Mouse (Mus musculus) cortical plate, adult 2 months (tissue): Measurements from ENCODE around the gene Pla2g1b. TPM values are rescaled to one million over a fixed set of nuclear protein-coding genes. Genes with fewer than 3 reads are reported as not detected.

Source experiments
- H3K27ac ChIP-seq: fragments of 200-500 bp; 2 replicates; pipeline ENCODE4 v1.5.1; 2012; ENCODE audit warnings: low read length, control low read depth, inconsistent platforms; ENCODE audit not compliant: insufficient read depth
- H3K4me1 ChIP-seq: fragments of 200-500 bp; 2 replicates; pipeline ENCODE4 v1.6.1; 2011; ENCODE audit warnings: low read length; ENCODE audit not compliant: control insufficient read depth, insufficient read depth
- H3K4me3 ChIP-seq: fragments of 200-500 bp; 2 replicates; pipeline ENCODE4 v1.5.1; 2011; ENCODE audit warnings: mild to moderate bottlenecking, low read length, control low read depth; ENCODE audit not compliant: insufficient read depth
- CTCF ChIP-seq: fragments of 200-500 bp; IDR thresholded peaks from 2 replicates; pipeline ENCODE4 v1.5.1; 2011; ENCODE audit warnings: mild to moderate bottlenecking, control low read depth, low read length; ENCODE audit not compliant: insufficient read depth; ENCODE audit errors: extremely low read depth
- POLR2A ChIP-seq: fragments of 200-500 bp; IDR thresholded peaks from 2 replicates; pipeline ENCODE4 v1.6.1; 2011; ENCODE audit warnings: mild to moderate bottlenecking, low read length, control low read depth; ENCODE audit not compliant: insufficient read depth; ENCODE audit errors: extremely low read depth
- polyA plus RNA-seq: library from polyadenylated mRNA; depleted of rRNA; stranded (reverse); fragments of >200 nt; gene quantifications from 2 replicates; pipeline ENCODE4 v1.2.3, GENCODE M21; 2012; rRNA removed

Gene Pla2g1b
- not detected in 2 replicates for polyA plus RNA-seq

DNA sequence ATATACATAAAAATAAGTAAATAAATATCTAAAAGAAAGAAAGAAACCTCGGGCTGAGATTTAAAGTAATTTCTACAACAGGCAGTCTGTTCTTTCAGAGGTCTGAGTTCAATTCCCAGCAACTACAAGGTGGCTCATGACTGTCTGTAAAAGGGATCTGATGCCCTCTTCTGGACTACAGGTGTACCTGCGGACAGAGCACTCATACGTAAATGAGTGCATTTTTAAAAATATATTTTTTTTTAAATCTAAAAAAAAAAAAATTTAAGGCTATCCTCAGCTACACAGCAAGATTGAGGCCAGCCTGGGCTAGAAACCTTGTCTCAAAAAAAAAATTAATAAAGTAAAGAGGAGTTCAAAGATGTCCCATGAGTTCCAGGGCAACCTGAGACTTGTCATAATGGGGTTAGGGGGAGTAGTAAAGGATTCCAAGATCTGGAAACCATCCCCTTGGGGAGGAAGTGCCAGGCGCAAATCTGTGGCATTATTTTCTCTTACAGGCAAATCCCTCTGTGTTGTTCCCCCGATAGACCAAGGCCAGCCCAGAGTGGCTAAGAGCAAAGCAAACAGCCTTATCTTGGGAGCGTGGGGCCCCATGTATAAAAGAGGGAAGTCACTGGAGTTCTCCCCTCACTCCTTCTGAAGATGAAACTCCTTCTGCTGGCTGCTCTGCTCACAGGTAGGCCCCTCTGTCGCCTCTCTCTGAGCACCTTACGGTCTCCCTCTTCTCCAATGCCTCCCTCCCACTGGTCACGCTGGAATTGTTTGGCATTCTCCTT lies at the start of gene Pla2g1b:
TSS of gene Pla2g1b (plus strand) at position 621 of the 779 bp plus-strand sequence.
- Histone ChIP-seq H3K27ac (no peak within 1 kb of the TSS), H3K4me3 (no peak within 1 kb of the TSS), H3K4me1 (no peaks in the 10 kb centered on the region)
- TF ChIP-seq CTCF (peak; percentile 15; the same call in 1 of the 2 replicates), POLR2A (no peak)

DNA sequence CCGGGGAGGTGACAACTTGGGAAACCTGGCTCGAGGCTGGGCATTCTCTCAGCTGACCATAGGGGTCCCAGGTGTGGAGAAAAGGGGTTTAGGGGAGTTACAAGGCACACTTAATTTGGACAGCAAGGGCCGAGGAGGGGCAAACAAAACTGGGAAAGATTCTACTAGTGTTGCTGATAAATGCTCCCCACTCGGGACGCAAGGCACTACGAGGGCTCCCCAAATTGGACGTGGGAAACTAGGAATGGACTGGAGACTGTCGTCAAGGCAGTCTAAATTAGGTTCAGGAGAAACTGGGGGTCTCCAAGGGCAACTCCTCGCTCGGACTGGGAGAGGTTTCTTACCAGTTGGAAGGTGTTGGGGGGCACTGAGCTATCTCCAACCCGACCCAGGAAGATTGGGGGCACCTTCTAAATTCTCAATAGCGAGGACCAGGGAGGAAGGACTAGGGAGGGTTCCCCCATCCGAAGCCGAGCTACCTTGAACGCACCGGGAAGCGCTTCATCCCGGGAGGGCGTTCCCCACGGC lies 37.2 kb upstream of the Pla2g1b start:
- peak overlapping the region; percentile 39 for H3K4me3 ChIP-seq
- H3K27ac ChIP-seq: no peak overlapping the region

DNA sequence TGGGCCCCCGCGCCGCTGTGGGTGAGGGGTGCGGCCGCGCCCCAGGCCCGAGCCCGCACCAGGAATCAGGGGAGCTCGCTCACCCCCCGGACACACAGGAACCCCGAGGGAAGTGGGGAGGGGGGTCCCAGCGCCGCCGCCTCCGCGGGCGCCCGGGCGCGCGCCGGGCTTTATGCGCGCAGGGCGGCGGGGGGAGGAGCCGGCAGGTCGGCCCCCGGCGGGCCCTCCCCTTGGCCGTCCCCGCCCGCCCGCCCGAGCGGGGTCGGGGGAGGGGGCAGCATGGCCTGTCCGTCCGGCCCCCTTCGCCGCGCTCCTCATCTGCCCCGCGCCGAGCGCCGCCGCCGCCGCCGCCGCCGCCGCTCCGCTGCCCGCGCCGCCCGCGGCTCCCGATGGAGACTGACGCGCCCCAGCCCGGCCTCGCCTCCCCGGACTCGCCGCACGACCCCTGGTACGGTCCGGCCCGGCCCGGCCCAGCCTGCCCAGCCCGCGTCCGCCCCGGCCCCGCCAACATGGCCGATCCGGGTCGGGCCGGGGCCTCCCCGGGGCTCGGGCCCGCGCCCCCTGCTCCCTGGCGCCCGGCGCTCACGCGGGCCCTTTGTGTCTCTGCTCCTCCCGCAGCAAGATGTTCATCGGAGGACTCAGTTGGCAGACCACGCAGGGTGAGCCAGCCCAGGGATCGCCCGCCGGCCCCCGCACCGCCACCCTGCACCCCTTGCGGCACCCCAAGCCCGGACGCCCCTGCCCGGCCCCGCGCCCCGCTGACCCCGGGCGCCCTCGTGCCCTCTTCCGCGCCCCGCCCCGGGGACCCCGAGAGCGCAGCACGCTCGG lies 36.5 kb upstream of the Pla2g1b start, which contains the start of gene Msi1:
TSS of gene Msi1 (plus strand) at position 241 of the 828 bp plus-strand sequence.
- H3K4me1 ChIP-seq: no peaks in the 10 kb centered on the region
- no peak for TF ChIP-seq POLR2A
- TF ChIP-seq CTCF: no peak
- H3K27ac ChIP-seq: no peak within 1 kb of the TSS
- peak within 1 kb of the TSS; percentile 39 for H3K4me3 ChIP-seq

More for the DNA sequence above, 37.2 kb upstream of the Pla2g1b start:
- no peaks in the 10 kb centered on the region for H3K4me1 ChIP-seq
- TF ChIP-seq CTCF: no peak
- TF ChIP-seq POLR2A: no peak

DNA sequence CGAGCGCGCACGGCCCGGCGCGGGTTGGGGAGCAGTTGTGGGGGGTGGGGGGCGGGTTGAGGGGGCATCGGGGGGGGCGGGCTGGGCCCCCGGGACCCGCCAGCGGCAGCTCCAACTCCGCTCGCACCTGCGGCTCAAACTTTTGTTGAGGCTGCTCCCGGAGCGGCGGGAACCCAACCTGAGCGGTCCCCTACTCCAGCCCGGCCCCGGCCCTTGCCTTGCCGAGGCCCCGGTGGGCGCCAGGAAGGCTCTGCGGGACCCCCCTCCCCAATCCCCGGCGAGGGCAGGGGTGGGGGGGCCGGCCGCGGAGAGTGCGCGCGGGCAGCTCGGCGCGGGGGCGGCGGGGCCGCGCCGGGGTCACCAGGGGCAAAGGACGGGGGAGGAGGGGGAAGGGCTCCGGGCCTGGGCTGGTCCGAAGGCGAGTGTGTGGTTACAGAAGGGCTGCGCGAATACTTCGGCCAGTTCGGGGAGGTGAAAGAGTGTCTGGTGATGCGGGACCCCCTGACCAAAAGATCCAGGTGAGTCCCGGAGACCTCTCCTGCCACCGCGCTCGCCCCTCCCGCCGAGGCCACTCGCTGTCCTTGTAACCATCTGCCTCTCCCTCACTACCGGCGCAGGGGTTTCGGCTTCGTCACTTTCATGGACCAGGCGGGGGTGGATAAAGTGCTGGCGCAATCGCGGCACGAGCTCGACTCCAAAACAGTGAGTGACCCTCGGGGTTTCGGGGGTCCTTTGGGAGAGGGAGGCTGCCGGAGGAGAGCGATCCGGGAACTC lies 35.7 kb upstream of the Pla2g1b start:
- TF ChIP-seq CTCF (no peak), POLR2A (no peak)
- no peak overlapping the region for H3K27ac ChIP-seq
- H3K4me3 ChIP-seq: peak overlapping the region; percentile 39
- H3K4me1 ChIP-seq: no peaks in the 10 kb centered on the region

DNA sequence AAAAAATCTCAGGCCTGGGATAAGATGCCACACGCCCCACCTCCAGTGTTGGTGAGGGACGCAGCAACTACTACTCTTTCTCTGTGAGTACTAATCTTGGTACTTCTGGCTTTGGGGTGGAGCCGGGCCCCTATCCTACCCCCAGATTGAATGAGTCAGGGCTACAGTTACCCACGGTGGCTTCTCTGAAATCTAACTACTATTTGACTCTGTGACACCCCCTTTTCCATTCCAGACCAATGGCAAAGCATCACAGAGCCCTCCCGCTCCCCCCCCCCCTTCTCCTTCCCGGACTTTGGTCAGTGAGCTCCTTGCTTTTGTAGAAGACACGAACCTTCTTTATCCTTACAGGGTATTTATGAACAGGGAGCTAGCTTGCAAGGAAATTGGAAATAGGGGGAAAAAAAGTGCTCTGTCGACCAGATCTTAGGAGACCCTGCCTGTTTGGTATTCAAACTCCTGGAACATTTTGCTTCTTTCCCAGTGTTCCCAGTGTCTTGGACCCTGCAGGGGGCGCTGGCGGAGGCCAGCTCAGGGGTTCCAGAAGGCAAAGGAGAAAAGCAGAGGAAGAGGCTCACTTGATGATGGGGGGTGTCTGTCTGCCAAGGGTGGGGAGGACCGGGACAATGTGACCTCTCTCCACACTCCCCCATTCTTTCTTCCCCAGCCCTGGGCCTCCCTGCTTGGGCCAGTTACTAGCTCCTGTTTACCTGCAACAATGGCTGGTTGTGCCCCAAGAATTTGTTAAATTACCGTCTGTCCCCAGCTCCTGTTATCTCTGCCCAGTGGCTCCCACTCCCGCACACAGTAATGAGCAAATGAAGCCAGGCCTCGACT lies 34.8 kb upstream of the Pla2g1b start:
- Histone ChIP-seq H3K4me1 (peaks cover 6% of the 10 kb centered on the region), H3K27ac (no peak overlapping the region), H3K4me3 (peak overlapping the region; percentile 39; the same call in 1 of the 2 replicates)
- TF ChIP-seq POLR2A: no peak
- TF ChIP-seq CTCF: peak; percentile 23; the same call in 1 of the 2 replicates

DNA sequence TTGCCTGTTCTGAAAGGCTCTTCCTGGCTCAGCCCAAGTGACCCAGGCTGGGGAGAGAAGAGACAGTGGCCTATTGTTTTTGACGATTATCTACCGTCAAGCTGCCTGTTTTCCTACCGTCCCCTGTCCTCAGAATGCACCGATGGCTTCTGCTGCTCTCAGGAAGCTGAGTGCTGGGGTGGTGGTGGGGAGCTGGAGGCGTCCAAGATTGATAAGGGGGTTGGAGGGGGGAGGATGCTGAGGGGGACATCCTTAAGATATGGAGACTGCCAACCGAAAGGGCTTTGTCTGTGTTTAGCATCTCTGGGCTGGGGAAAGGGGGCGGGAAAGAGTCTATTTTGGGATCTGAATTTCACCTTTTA lies 34.2 kb upstream of the Pla2g1b start:
- TF ChIP-seq CTCF (no peak), POLR2A (no peak)
- Histone ChIP-seq H3K27ac (no peak overlapping the region), H3K4me1 (peaks cover 6% of the 10 kb centered on the region), H3K4me3 (no peak overlapping the region; the same call in 1 of the 2 replicates)

DNA sequence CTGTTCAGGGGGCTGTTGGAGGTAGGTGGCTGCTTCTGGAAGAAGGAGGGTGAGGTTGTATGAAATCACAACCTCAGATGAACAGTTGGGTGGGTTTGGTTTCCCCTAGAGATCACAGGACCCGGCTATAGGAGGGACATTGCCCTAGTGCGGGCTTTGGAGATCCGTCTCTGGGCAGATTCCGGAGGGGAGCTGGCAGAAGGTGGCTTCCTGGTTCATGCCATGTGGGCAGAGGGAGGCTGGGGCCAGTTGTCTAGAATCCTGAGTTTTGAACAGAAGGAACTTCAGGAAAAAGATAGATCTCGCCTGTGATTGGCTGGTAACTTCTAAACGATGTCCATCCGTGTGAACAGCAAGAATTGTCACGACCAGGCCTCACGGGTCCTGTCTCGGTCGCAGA lies 33.7 kb upstream of the Pla2g1b start:
- TF ChIP-seq POLR2A (no peak), CTCF (no peak)
- H3K27ac ChIP-seq: no peak overlapping the region
- no peak overlapping the region for H3K4me3 ChIP-seq
- H3K4me1 ChIP-seq: peaks cover 6% of the 10 kb centered on the region

DNA sequence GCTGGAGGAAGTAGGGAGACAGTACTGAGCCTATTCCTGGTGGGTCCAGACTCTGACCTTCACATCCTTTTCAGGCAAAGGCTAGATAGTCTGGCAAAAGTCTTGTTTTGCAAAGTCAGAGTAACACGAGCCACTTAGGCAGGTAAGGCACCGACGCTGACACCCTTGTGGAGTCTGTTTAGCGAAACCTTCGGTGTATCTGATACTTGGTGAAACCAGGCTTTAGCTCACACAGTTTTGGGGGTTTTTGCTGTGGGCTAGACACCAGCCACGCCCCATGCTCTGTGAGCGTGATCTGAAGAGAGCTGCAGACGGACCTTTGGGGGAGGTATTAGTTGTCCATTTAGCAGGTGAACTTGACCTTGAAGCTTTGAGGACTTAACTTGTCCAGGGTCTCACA lies 32.9 kb upstream of the Pla2g1b start:
- TF ChIP-seq CTCF: no peak
- TF ChIP-seq POLR2A: no peak
- H3K4me1 ChIP-seq: peaks cover 6% of the 10 kb centered on the region
- no peak overlapping the region for H3K4me3 ChIP-seq
- no peak overlapping the region for H3K27ac ChIP-seq

DNA sequence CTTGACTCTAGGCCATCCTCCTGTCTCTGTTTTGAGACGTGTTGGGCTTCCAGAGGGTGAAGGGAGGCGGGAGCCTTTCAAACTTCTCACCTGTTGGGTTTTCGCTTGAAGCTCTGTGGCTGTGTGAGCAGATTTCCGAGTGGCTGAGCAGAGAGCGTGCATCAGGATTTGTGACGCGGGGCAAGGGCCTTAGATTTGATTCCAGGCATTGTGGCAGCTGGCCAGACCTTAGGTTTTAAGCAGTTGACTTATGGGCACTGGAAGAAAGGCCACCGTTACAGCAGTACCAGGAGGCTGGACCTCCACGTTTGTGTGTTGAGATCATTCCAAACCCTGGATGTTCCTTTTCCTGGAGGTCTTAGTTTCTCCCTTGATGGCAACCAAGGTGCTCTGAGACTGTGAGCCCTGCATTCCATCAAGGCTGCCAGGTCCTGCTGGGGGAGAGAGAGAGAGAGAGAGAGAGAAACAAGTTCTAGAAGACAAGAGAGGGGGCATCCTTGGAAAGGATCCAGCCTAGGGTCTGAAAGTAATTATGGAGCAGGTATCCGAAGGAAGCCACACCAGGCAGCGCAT lies 31.7 kb upstream of the Pla2g1b start:
- TF ChIP-seq POLR2A: no peak
- TF ChIP-seq CTCF: no peak
- Histone ChIP-seq H3K4me1 (peaks cover 6% of the 10 kb centered on the region), H3K4me3 (no peak overlapping the region), H3K27ac (no peak overlapping the region)
